Mouse (Mus musculus) MEL (cell line): ENCODE measurements at regions not wholly inside any gene's neighbourhood (a gene's known extent, or its start where the extent isn't known, plus 50 kb on each side); places are given as distances from the start of the nearest gene placed in this dataset.

ENCODE experiments used
- CHD2 ChIP-seq: IDR thresholded peaks from 2 replicates; pipeline ENCODE4 v1.6.1; 2011; ENCODE audit warnings: low read length, improper control_type of control experiment
- CTCF ChIP-seq, 3 experiments: IDR thresholded peaks in 2 of 3; conservative IDR thresholded peaks in 1 of 3; 2 replicates each; pipeline ENCODE4 v1.5.1; 2011 to 2012; ENCODE audit warnings: low read length in 3 of 3, low read depth in 2 of 3, mild to moderate bottlenecking in 2 of 3, improper control_type of control experiment in 1 of 3, inconsistent platforms in 1 of 3, mixed read lengths in 1 of 3, moderate library complexity in 1 of 3; ENCODE audit not compliant: control insufficient read depth in 1 of 3, insufficient read depth in 1 of 3, poor library complexity in 1 of 3, severe bottlenecking in 1 of 3
- EP300 ChIP-seq, 2 experiments: IDR thresholded peaks; 2 replicates each; pipeline ENCODE4 v1.6.1; 2011; ENCODE audit warnings: improper control_type of control experiment in 2 of 2, low read length in 2 of 2, low read depth in 1 of 2, mild to moderate bottlenecking in 1 of 2
- JUND ChIP-seq: IDR thresholded peaks from 2 replicates; pipeline ENCODE4 v1.6.1; 2011; ENCODE audit warnings: low read depth, mild to moderate bottlenecking, improper control_type of control experiment, low read length
- POLR2A ChIP-seq, 2 experiments: IDR thresholded peaks; 2 replicates each; pipeline ENCODE4 v1.6.1; 2011 to 2012; ENCODE audit warnings: low read length in 2 of 2, mild to moderate bottlenecking in 2 of 2, control low read depth in 1 of 2, improper control_type of control experiment in 1 of 2, low read depth in 1 of 2, moderate library complexity in 1 of 2; ENCODE audit not compliant: control insufficient read depth in 1 of 2, insufficient read depth in 1 of 2, poor library complexity in 1 of 2

- TF ChIP-seq CHD2 = no peak
- no peak for TF ChIP-seq EP300 (IDR thresholded peaks at IDR 0.05; ENCODE audit: low read depth in 1 of 2, low read length in 2 of 2)
- TF ChIP-seq CTCF (IDR thresholded peaks at IDR 0.05 in 2 of 3, conservative IDR thresholded peaks at IDR 0.05 in 1 of 3; ENCODE audit: control insufficient read depth in 1 of 3, insufficient read depth in 1 of 3, low read depth in 2 of 3, low read length in 3 of 3, poor library complexity in 1 of 3, severe bottlenecking in 1 of 3) = no peak
- TF ChIP-seq JUND = no peak
- TF ChIP-seq POLR2A (IDR thresholded peaks at IDR 0.05; ENCODE audit: control insufficient read depth in 1 of 2, insufficient read depth in 1 of 2, low read depth in 1 of 2, low read length in 2 of 2, poor library complexity in 1 of 2) = no peak
Observed at GRCm38 (mm10) chr14:36470362-36470761, 375.6 kb downstream of the 4930474N05Rik start.
